Mouse (Mus musculus): Measurements from ENCODE around the gene Krtap20-2. TPM values are rescaled to one million over a fixed set of nuclear protein-coding genes. Genes with fewer than 3 reads are reported as not detected.
"Not testable (repeated sequence)": the region's sequence is repeated elsewhere in the genome, so short reads cannot be mapped to it uniquely, and the experiment has no call there.

The Krtap20-2 gene
- polyA plus RNA-seq (2012; rRNA removed) (not detected in 2 replicates), polyA plus RNA-seq (2014; fragmentation: Nextera tagmentation; extraction: Ambion mirVana) (not detected in 2 replicates)

- H3K4me1 ChIP-seq (replicated peaks; ENCODE audit: control insufficient read depth in 2 of 2, insufficient read depth in 2 of 2, low read length in 1 of 2): no peaks in the 10 kb centered on the region
- no peaks in the 10 kb centered on the region for H3K27me3 ChIP-seq (ENCODE audit: control insufficient read depth, insufficient read depth, low read length)
- H3K4me2 ChIP-seq (ENCODE audit: low read depth): no peak within 1 kb of the TSS
- TF ChIP-seq CTCF (IDR thresholded peaks at IDR 0.05; ENCODE audit: low read depth): no peak
- no peak for TF ChIP-seq EP300 (IDR thresholded peaks at IDR 0.05; ENCODE audit: low read depth)
- no peaks in the 10 kb centered on the region for H3K9me3 ChIP-seq (ENCODE audit: control insufficient read depth, low read length)
- H3K9ac ChIP-seq (replicated peaks): no peak within 1 kb of the TSS
- no peak within 1 kb of the TSS for H3K4me3 ChIP-seq (ENCODE audit: insufficient read depth in 1 of 2, low read depth in 2 of 2, low read length in 2 of 2)
- no peak within 1 kb of the TSS for H3K27ac ChIP-seq
- DNase-seq (ENCODE audit: low read depth in 3 of 3, low spot score in 3 of 3) (no peak), ATAC-seq (ENCODE audit: insufficient read depth) (no peak)
- 41% methylated on average over 1 of the region's 1 CpGs for WGBS (ENCODE audit: insufficient replicate concordance)
- no peaks in the 10 kb centered on the region for H3K36me3 ChIP-seq (replicated peaks; ENCODE audit: control insufficient read depth, insufficient read depth, low read depth)
Observed at GRCm38 (mm10) chr16:89205561-89205960, at the start of gene Krtap20-2. Gene Krtap20-2 (plus strand): TSS chr16:89205861.

GRCm38 (mm10) chr16:89157652-89158051, 48.0 kb upstream of the Krtap20-2 start, which contains the start of gene Gm9789:
Gene Gm9789 (plus strand): TSS chr16:89157952.
- no peaks in the 10 kb centered on the region for H3K9me3 ChIP-seq (ENCODE audit: control insufficient read depth, low read length)
- no peak within 1 kb of the TSS for H3K4me3 ChIP-seq (ENCODE audit: insufficient read depth in 1 of 2, low read depth in 2 of 2, low read length in 2 of 2)
- ATAC-seq (ENCODE audit: insufficient read depth) (no peak), DNase-seq (ENCODE audit: low read depth in 3 of 3, low spot score in 3 of 3) (no peak)
- H3K4me1 ChIP-seq (replicated peaks; ENCODE audit: control insufficient read depth in 2 of 2, insufficient read depth in 2 of 2, low read length in 1 of 2): no peaks in the 10 kb centered on the region
- H3K27me3 ChIP-seq (ENCODE audit: control insufficient read depth, insufficient read depth, low read length): no peaks in the 10 kb centered on the region
- no peak within 1 kb of the TSS for H3K4me2 ChIP-seq (ENCODE audit: low read depth)
- no peak within 1 kb of the TSS for H3K27ac ChIP-seq
- 63% methylated on average over 4 of the region's 4 CpGs for WGBS (ENCODE audit: insufficient replicate concordance)
- no peak within 1 kb of the TSS for H3K9ac ChIP-seq (replicated peaks)
- no peaks in the 10 kb centered on the region for H3K36me3 ChIP-seq (replicated peaks; ENCODE audit: control insufficient read depth, insufficient read depth, low read depth)
- TF ChIP-seq CTCF (IDR thresholded peaks at IDR 0.05; ENCODE audit: low read depth): no peak
- no peak for TF ChIP-seq EP300 (IDR thresholded peaks at IDR 0.05; ENCODE audit: low read depth)

- H3K9ac ChIP-seq (replicated peaks); H3K36me3 ChIP-seq (replicated peaks; ENCODE audit: control insufficient read depth, insufficient read depth, low read depth); H3K27me3 ChIP-seq (ENCODE audit: control insufficient read depth, insufficient read depth, low read length); H3K27ac ChIP-seq; H3K4me3 ChIP-seq (ENCODE audit: insufficient read depth in 1 of 2, low read depth in 2 of 2, low read length in 2 of 2); ATAC-seq (ENCODE audit: insufficient read depth); H3K4me2 ChIP-seq (ENCODE audit: low read depth); DNase-seq (ENCODE audit: low read depth in 3 of 3, low spot score in 3 of 3); H3K9me3 ChIP-seq (ENCODE audit: control insufficient read depth, low read length); H3K4me1 ChIP-seq (replicated peaks; ENCODE audit: control insufficient read depth in 2 of 2, insufficient read depth in 2 of 2, low read length in 1 of 2): not testable (repeated sequence)
Observed at GRCm38 (mm10) chr16:89169190-89169589, 36.5 kb upstream of the Krtap20-2 start, which contains the start of gene Gm7735. Gene Gm7735 (plus strand): TSS chr16:89169490.

GRCm38 (mm10) chr16:89174435-89174834, 31.2 kb upstream of the Krtap20-2 start, which contains the start of gene 1110057P08Rik:
Gene 1110057P08Rik (plus strand): TSS chr16:89174735.
- Histone ChIP-seq H3K4me3 (ENCODE audit: insufficient read depth in 1 of 2, low read depth in 2 of 2, low read length in 2 of 2) (no peak within 1 kb of the TSS), H3K27ac (no peak within 1 kb of the TSS), H3K27me3 (ENCODE audit: control insufficient read depth, insufficient read depth, low read length) (no peaks in the 10 kb centered on the region), H3K36me3 (replicated peaks; ENCODE audit: control insufficient read depth, insufficient read depth, low read depth) (no peaks in the 10 kb centered on the region), H3K4me1 (replicated peaks; ENCODE audit: control insufficient read depth in 2 of 2, insufficient read depth in 2 of 2, low read length in 1 of 2) (no peaks in the 10 kb centered on the region), H3K4me2 (ENCODE audit: low read depth) (no peak within 1 kb of the TSS), H3K9ac (replicated peaks) (no peak within 1 kb of the TSS), H3K9me3 (ENCODE audit: control insufficient read depth, low read length) (no peaks in the 10 kb centered on the region)
- DNase-seq (ENCODE audit: low read depth in 3 of 3, low spot score in 3 of 3): no peak
- no peak for ATAC-seq (ENCODE audit: insufficient read depth)
- TF ChIP-seq CTCF (IDR thresholded peaks at IDR 0.05; ENCODE audit: low read depth) (no peak), EP300 (IDR thresholded peaks at IDR 0.05; ENCODE audit: low read depth) (no peak)
- WGBS (ENCODE audit: insufficient replicate concordance): 52% methylated on average over 2 of the region's 2 CpGs

GRCm38 (mm10) chr16:89188621-89189020, 17.0 kb upstream of the Krtap20-2 start:
- DNase-seq (ENCODE audit: low read depth in 3 of 3, low spot score in 3 of 3) (no peak), ATAC-seq (ENCODE audit: insufficient read depth) (no peak)
- Histone ChIP-seq H3K4me3 (ENCODE audit: insufficient read depth in 1 of 2, low read depth in 2 of 2, low read length in 2 of 2) (no peak overlapping the region), H3K4me1 (replicated peaks; ENCODE audit: control insufficient read depth in 2 of 2, insufficient read depth in 2 of 2, low read length in 1 of 2) (no peaks in the 10 kb centered on the region), H3K27ac (no peak overlapping the region), H3K4me2 (ENCODE audit: low read depth) (no peak overlapping the region), H3K9me3 (ENCODE audit: control insufficient read depth, low read length) (no peaks in the 10 kb centered on the region), H3K36me3 (replicated peaks; ENCODE audit: control insufficient read depth, insufficient read depth, low read depth) (no peaks in the 10 kb centered on the region), H3K9ac (replicated peaks) (no peak overlapping the region), H3K27me3 (ENCODE audit: control insufficient read depth, insufficient read depth, low read length) (no peaks in the 10 kb centered on the region)
- WGBS (ENCODE audit: insufficient replicate concordance): 46% methylated on average over 4 of the region's 4 CpGs
- TF ChIP-seq EP300 (IDR thresholded peaks at IDR 0.05; ENCODE audit: low read depth) (no peak), CTCF (IDR thresholded peaks at IDR 0.05; ENCODE audit: low read depth) (no peak)

Other genes with a start within 250 kb of the Krtap20-2 start
- not detected in 2 replicates for gene Krtap16-3, start 243.0 kb upstream of the Krtap20-2 start, polyA plus RNA-seq (2012; rRNA removed)
- not detected in 2 replicates for gene Krtap16-3, start 243.0 kb upstream of the Krtap20-2 start, polyA plus RNA-seq (2014; fragmentation: Nextera tagmentation; extraction: Ambion mirVana)
- gene Krtap22-2, start 195.1 kb upstream of the Krtap20-2 start, polyA plus RNA-seq (2012; rRNA removed): not detected in 2 replicates
- gene Krtap22-2, start 195.1 kb upstream of the Krtap20-2 start, polyA plus RNA-seq (2014; fragmentation: Nextera tagmentation; extraction: Ambion mirVana): not detected in 2 replicates
- not detected in 2 replicates for gene Gm10229, start 190.6 kb upstream of the Krtap20-2 start, polyA plus RNA-seq (2012; rRNA removed)
- gene Gm10229, start 190.6 kb upstream of the Krtap20-2 start, polyA plus RNA-seq (2014; fragmentation: Nextera tagmentation; extraction: Ambion mirVana): not detected in 2 replicates
- not detected in 2 replicates for gene Krtap6-1, start 174.2 kb upstream of the Krtap20-2 start, polyA plus RNA-seq (2012; rRNA removed)
- gene Krtap6-1, start 174.2 kb upstream of the Krtap20-2 start, polyA plus RNA-seq (2014; fragmentation: Nextera tagmentation; extraction: Ambion mirVana): not detected in 2 replicates
- gene Gm10228, start 164.4 kb upstream of the Krtap20-2 start, polyA plus RNA-seq (2012; rRNA removed): not detected in 2 replicates
- gene Gm10228, start 164.4 kb upstream of the Krtap20-2 start, polyA plus RNA-seq (2014; fragmentation: Nextera tagmentation; extraction: Ambion mirVana): not detected in 2 replicates
- gene Krtap6-5, start 158.0 kb upstream of the Krtap20-2 start, polyA plus RNA-seq (2012; rRNA removed): not detected in 2 replicates
- gene Krtap6-5, start 158.0 kb upstream of the Krtap20-2 start, polyA plus RNA-seq (2014; fragmentation: Nextera tagmentation; extraction: Ambion mirVana): not detected in 2 replicates
- not detected in 2 replicates for gene 1110025L11Rik, start 141.9 kb upstream of the Krtap20-2 start, polyA plus RNA-seq (2012; rRNA removed)
- not detected in 2 replicates for gene 1110025L11Rik, start 141.9 kb upstream of the Krtap20-2 start, polyA plus RNA-seq (2014; fragmentation: Nextera tagmentation; extraction: Ambion mirVana)
- gene Krtap6-3, start 121.8 kb upstream of the Krtap20-2 start, polyA plus RNA-seq (2012; rRNA removed): not detected in 2 replicates
- gene Krtap6-3, start 121.8 kb upstream of the Krtap20-2 start, polyA plus RNA-seq (2014; fragmentation: Nextera tagmentation; extraction: Ambion mirVana): not detected in 2 replicates
- gene Gm6358, start 65.0 kb upstream of the Krtap20-2 start, polyA plus RNA-seq (2012; rRNA removed): not detected in 2 replicates
- gene Gm6358, start 65.0 kb upstream of the Krtap20-2 start, polyA plus RNA-seq (2014; fragmentation: Nextera tagmentation; extraction: Ambion mirVana): not detected in 2 replicates
- gene Gm10061, start 54.8 kb upstream of the Krtap20-2 start, polyA plus RNA-seq (2012; rRNA removed): not detected in 2 replicates
- gene Gm10061, start 54.8 kb upstream of the Krtap20-2 start, polyA plus RNA-seq (2014; fragmentation: Nextera tagmentation; extraction: Ambion mirVana): not detected in 2 replicates
- not detected in 2 replicates for gene Gm9789, start 47.9 kb upstream of the Krtap20-2 start, polyA plus RNA-seq (2012; rRNA removed)
- not detected in 2 replicates for gene Gm9789, start 47.9 kb upstream of the Krtap20-2 start, polyA plus RNA-seq (2014; fragmentation: Nextera tagmentation; extraction: Ambion mirVana)
- not detected in 2 replicates for gene Gm7735, start 36.4 kb upstream of the Krtap20-2 start, polyA plus RNA-seq (2012; rRNA removed)
- gene Gm7735, start 36.4 kb upstream of the Krtap20-2 start, polyA plus RNA-seq (2014; fragmentation: Nextera tagmentation; extraction: Ambion mirVana): not detected in 2 replicates
- gene 1110057P08Rik, start 31.1 kb upstream of the Krtap20-2 start, polyA plus RNA-seq (2012; rRNA removed): not detected in 2 replicates
- not detected in 2 replicates for gene 1110057P08Rik, start 31.1 kb upstream of the Krtap20-2 start, polyA plus RNA-seq (2014; fragmentation: Nextera tagmentation; extraction: Ambion mirVana)
- not detected in 2 replicates for gene Krtap21-1, start 198.0 kb downstream of the Krtap20-2 start, polyA plus RNA-seq (2012; rRNA removed)
- gene Krtap21-1, start 198.0 kb downstream of the Krtap20-2 start, polyA plus RNA-seq (2014; fragmentation: Nextera tagmentation; extraction: Ambion mirVana): not detected in 2 replicates
- gene Krtap6-2, start 214.2 kb downstream of the Krtap20-2 start, polyA plus RNA-seq (2012; rRNA removed): not detected in 2 replicates
- gene Krtap6-2, start 214.2 kb downstream of the Krtap20-2 start, polyA plus RNA-seq (2014; fragmentation: Nextera tagmentation; extraction: Ambion mirVana): not detected in 2 replicates